Mouse (Mus musculus): ENCODE data around the gene Ak4.
A peak's percentile ranks its signal among the peaks of the same experiment; 100 is the strongest.
"Not testable (repeated sequence)": the region's sequence is repeated elsewhere in the genome, so short reads cannot be mapped to it uniquely, and the experiment has no call there.

The Ak4 gene

GRCm38 (mm10) chr4:101423571-101423970 lies 4.5 kb downstream of the Ak4 start:
- no peak for DNase-seq (ENCODE audit: low spot score)

GRCm38 (mm10) chr4:101424495-101424894 lies 5.4 kb downstream of the Ak4 start:
- DNase-seq (ENCODE audit: low spot score): no peak

- no peak for DNase-seq (ENCODE audit: low spot score)
These were observed 6.0 kb downstream of the Ak4 start for GRCm38 (mm10) chr4:101425119-101425518.

GRCm38 (mm10) chr4:101425666-101426065 lies 6.6 kb downstream of the Ak4 start:
- no peak for DNase-seq (ENCODE audit: low spot score)

- no peak for DNase-seq (ENCODE audit: low spot score)
These were observed 7.5 kb downstream of the Ak4 start for GRCm38 (mm10) chr4:101426566-101426965.

- DNase-seq (ENCODE audit: low spot score): no peak
These were observed 9.0 kb downstream of the Ak4 start for GRCm38 (mm10) chr4:101427886-101428680.

GRCm38 (mm10) chr4:101429073-101429472 lies 10.0 kb downstream of the Ak4 start:
- no peak for DNase-seq (ENCODE audit: low spot score)

GRCm38 (mm10) chr4:101430000-101430399 lies 10.9 kb downstream of the Ak4 start:
- no peak for DNase-seq (ENCODE audit: low spot score)

- DNase-seq (ENCODE audit: low spot score): no peak
These were observed 17.9 kb downstream of the Ak4 start for GRCm38 (mm10) chr4:101436761-101437512.

GRCm38 (mm10) chr4:101438271-101438670 lies 19.2 kb downstream of the Ak4 start:
- DNase-seq (ENCODE audit: low spot score): no peak

- DNase-seq (ENCODE audit: low spot score): peak; percentile 22
These were observed 20.8 kb downstream of the Ak4 start for GRCm38 (mm10) chr4:101439738-101440389.

- no peak for DNase-seq (ENCODE audit: low spot score)
These were observed 23.7 kb downstream of the Ak4 start for GRCm38 (mm10) chr4:101442791-101443190.

- no peak for DNase-seq (ENCODE audit: low spot score)
These were observed 24.4 kb downstream of the Ak4 start for GRCm38 (mm10) chr4:101443419-101443991.

GRCm38 (mm10) chr4:101445660-101446059 lies 26.6 kb downstream of the Ak4 start:
- DNase-seq (ENCODE audit: low spot score): no peak

GRCm38 (mm10) chr4:101446606-101447005 lies 27.5 kb downstream of the Ak4 start:
- DNase-seq (ENCODE audit: low spot score): not testable (repeated sequence)

- DNase-seq (ENCODE audit: low spot score): no peak
These were observed 29.6 kb downstream of the Ak4 start for GRCm38 (mm10) chr4:101448701-101449100.

GRCm38 (mm10) chr4:101449344-101449743 lies 30.3 kb downstream of the Ak4 start:
- DNase-seq (ENCODE audit: low spot score): no peak

GRCm38 (mm10) chr4:101450150-101450780 lies 31.2 kb downstream of the Ak4 start:
- no peak for DNase-seq (ENCODE audit: low spot score)

- no peak for DNase-seq (ENCODE audit: low spot score)
These were observed 32.0 kb downstream of the Ak4 start for GRCm38 (mm10) chr4:101451089-101451488.

- no peak for DNase-seq (ENCODE audit: low spot score)
These were observed 33.8 kb downstream of the Ak4 start for GRCm38 (mm10) chr4:101452829-101453228.

GRCm38 (mm10) chr4:101457176-101457575 lies 38.1 kb downstream of the Ak4 start:
- DNase-seq (ENCODE audit: low spot score): no peak

GRCm38 (mm10) chr4:101458341-101458740 lies 39.3 kb downstream of the Ak4 start:
- peak; percentile 71 for DNase-seq (ENCODE audit: low spot score)

Data from embryo, embryonic 10.5 days (tissue).